Mouse (Mus musculus) left cerebral cortex, adult 18-20 months (tissue): ENCODE measurements around the gene 1700018F24Rik. TPM values are rescaled to one million over a fixed set of nuclear protein-coding genes. Genes with fewer than 3 reads are reported as not detected.
"Not testable (repeated sequence)": the region's sequence is repeated elsewhere in the genome, so short reads cannot be mapped to it uniquely, and the experiment has no call there.

ENCODE experiments used
- DNase-seq, 2 experiments: peaks; one replicate each; pipeline ENCODE4 v3.0.0; 2021 to 2022; ENCODE audit warnings: low spot score in 2 of 2, mixed read lengths in 1 of 2
- long read RNA-seq, 2 experiments: library from polyadenylated mRNA; stranded (forward); transcript quantifications; one replicate each; pipeline ENCODE4 v2.0.0; 2021
- total RNA-seq, 2 experiments: library from RNA; stranded (reverse); gene quantifications; 2 replicates each; pipeline ENCODE4 v1.2.3; 2021

Gene 1700018F24Rik
- total RNA-seq: not detected
- long read RNA-seq, experiment 1: 0 reads
- long read RNA-seq, experiment 2: 0 reads

- DNase-seq: not testable (repeated sequence)
Observed at GRCm38 (mm10) chr5:145042690-145043089, at the start of gene 1700018F24Rik. Gene 1700018F24Rik (plus strand): TSS chr5:145042990.

- DNase-seq: no peak
Observed at GRCm38 (mm10) chr5:144998491-144998890, 44.3 kb upstream of the 1700018F24Rik start.

- DNase-seq: no peak
Observed at GRCm38 (mm10) chr5:145003362-145003761, 39.4 kb upstream of the 1700018F24Rik start.

- DNase-seq: no peak
Observed at GRCm38 (mm10) chr5:145004495-145004894, 38.3 kb upstream of the 1700018F24Rik start.

DNA sequence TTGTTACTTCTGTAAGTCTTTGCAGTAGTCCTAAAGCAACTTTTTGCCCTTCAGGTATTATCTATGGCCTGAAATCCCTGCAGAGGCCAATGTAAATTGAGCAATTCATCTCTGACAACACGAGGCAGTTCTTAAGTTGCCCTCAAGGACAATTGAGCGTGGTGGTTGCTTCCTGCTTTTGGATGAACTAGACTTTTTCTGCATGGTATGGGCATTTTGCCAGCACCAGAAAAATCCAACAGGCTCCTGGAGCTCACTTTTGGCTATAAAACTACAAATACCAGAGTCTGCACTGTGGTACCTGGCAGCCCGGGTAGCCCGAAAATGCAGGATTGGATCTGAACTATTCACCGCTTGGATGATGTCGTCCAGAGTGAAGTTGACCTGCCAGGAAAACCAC is 37.2 kb upstream of the 1700018F24Rik start:
- no peak for DNase-seq

DNA sequence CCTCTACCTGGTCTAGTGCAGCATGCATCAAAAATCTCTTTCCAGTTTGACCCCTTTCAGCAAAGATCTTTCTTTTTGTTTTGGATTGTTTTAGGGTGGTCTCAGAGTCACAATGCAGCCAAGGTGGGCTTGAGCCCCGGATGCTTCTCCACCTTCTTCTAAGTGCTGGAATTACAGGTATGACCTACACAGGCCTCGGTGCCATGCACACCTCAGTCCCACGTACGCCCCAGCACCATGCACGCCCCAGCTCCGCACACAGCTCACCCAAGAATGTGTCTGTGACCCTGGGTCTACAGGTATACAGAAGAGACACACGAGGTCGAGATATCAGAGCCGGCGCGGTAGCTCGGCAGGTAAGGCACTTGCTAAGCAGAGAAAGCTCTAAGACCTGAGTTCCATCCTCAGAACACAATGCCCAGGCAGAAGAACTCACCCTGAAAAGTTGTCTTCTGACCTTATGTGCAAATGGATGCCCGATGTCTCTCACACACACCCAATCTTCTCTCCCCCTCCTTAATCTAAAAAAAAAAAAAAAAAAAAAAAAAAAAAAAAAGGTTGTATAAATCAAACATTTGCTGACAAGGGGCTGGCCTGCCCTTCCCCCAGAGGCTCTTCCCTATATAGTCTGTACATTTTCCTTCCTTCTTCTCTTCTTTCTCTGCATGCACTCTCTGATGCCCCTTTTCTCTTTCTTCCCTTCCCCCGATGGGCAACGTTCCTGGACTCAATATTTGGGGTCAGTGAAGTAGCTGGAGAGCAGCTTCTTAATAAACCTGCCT is 33.7 kb upstream of the 1700018F24Rik start:
- no peak for DNase-seq

- no peak for DNase-seq
Observed at GRCm38 (mm10) chr5:145014278-145014677, 28.5 kb upstream of the 1700018F24Rik start.

GRCm38 (mm10) chr5:145016761-145017160 is 26.0 kb upstream of the 1700018F24Rik start:
- not testable (repeated sequence) for DNase-seq

DNA sequence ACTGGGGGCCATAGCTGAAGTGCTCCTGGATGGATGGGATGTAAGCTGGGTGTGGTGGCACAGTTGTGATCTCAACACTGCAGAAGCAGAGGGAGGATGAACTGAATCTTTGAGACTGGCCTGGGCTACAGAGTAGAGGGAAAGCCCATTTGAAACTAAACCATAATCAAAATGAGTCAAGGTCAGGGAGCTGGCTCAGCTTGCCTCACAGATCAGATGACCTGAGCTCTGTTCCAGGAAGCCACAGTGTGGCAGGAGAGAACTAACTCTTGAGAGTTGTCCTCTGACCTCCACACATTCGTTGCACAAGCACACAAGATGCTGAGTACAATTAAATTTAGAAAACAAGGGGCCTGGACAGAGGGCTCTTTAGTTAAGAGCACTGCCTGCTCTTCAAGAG is 22.5 kb upstream of the 1700018F24Rik start:
- DNase-seq: not testable (repeated sequence)

GRCm38 (mm10) chr5:145020712-145021111 is 22.1 kb upstream of the 1700018F24Rik start:
- not testable (repeated sequence) for DNase-seq

GRCm38 (mm10) chr5:145030476-145030875 is 12.3 kb upstream of the 1700018F24Rik start:
- not testable (repeated sequence) for DNase-seq

- not testable (repeated sequence) for DNase-seq
Observed at GRCm38 (mm10) chr5:145032391-145032790, 10.4 kb upstream of the 1700018F24Rik start, which contains the start of gene Gm4871. Gene Gm4871 (minus strand): TSS chr5:145032754.

DNA sequence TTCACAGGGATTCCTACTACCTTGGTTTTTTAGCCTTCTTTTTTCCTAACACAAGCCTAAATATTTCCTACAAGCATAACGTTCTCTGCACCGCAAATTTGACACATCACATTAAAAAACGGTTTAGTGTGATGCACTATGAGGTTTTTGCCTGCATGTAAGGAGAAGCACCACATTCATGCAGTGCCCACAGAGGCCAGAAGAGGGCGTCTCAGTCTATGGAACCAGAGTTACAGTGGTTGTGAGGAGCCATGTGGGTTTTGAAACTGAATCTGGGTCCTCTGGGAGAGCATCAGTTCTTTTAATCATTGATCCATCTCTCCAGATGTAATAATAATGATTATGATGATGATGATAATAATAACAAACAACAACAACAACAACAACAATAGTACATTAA is 1.2 kb upstream of the 1700018F24Rik start:
- DNase-seq: peak in 1 of 2 experiments; percentile 4

DNA sequence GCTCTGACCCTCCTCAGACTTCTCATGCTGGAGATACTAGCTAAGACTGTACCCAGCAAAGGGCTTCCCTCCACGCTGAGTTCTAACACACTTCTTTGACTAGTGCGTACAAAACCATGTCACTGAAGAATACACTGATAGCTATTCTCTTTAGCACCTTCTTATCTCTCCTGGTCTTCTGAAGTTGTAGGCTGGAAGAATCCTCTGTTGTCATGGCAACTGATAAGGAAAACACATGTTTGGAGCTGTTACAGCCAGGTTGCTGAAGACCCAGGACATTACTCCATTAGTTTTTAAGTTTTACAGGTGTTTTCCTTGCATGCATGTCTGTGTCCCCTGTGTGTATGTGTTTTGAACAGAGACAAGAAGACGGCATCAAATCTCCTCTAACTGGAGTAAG is 11.4 kb downstream of the 1700018F24Rik start:
- not testable (repeated sequence) for DNase-seq

- no peak for DNase-seq
Observed at GRCm38 (mm10) chr5:145057907-145058306, 15.1 kb downstream of the 1700018F24Rik start.

DNA sequence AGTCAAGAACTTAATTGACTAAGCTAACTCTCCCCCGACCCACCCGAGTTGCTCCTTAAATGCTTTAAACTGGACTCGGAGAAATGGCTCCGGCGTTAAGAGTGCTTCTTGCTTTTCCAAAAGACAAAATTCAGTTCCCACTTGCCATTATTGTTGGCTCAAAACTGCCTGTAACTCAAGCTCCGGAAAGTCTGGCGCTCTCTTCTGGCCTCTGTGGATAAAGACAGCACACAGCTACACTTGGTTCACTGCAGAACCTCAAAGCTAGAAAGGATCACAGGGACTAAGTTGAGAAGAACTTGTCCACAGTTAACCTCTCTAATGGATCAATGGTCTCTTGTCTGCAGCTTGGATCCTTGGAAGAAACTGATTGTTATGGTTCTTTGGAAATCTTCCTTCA is 15.9 kb downstream of the 1700018F24Rik start:
- DNase-seq: no peak

DNA sequence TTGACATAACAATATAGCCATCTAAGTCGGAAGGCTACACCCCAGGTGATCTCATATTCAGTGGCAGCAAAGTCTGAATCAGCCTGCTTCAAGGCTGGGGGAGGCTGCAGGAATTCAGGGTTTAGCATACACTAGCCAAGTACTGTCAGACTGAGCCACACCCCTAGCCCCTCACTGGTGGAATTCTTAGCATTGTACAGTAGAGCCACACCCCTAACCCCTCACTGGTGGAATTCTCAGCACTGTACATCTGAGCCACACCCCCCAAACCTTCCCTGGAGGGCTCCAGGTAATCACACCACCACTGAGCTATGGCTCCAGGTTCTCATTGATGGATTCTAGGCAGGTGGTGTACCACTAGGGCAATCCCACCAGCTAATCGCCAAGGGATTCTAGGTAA is 16.7 kb downstream of the 1700018F24Rik start:
- DNase-seq: no peak

- no peak for DNase-seq
Observed at GRCm38 (mm10) chr5:145064765-145065340, 22.1 kb downstream of the 1700018F24Rik start.

- DNase-seq: no peak
Observed at GRCm38 (mm10) chr5:145068863-145069262, 26.1 kb downstream of the 1700018F24Rik start.

GRCm38 (mm10) chr5:145069707-145070106 is 26.9 kb downstream of the 1700018F24Rik start:
- DNase-seq: peak; percentile 84 to 87

GRCm38 (mm10) chr5:145071342-145071741 is 28.6 kb downstream of the 1700018F24Rik start:
- DNase-seq: no peak

DNA sequence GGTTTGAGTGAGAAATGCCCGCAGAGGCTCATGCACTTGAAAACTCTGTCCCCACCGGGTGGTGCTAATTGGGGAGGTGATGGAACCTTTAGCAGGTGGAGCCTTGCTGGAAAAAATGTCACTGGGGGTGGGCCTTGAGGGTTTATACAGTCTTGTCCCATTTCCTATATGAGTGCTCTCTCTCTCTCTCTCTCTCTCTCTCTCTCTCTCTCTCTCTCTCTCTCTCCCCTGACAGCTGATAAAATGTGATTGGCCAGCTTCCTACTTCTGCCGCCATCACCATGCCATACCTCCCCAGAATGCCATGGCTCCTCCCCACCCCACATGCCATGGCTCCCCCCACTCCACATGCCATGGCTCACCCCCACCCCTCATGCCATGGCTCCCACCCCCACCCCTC is 32.3 kb downstream of the 1700018F24Rik start:
- no peak for DNase-seq
